Mouse (Mus musculus): ENCODE results near the gene Dysf.

The Dysf gene

DNA sequence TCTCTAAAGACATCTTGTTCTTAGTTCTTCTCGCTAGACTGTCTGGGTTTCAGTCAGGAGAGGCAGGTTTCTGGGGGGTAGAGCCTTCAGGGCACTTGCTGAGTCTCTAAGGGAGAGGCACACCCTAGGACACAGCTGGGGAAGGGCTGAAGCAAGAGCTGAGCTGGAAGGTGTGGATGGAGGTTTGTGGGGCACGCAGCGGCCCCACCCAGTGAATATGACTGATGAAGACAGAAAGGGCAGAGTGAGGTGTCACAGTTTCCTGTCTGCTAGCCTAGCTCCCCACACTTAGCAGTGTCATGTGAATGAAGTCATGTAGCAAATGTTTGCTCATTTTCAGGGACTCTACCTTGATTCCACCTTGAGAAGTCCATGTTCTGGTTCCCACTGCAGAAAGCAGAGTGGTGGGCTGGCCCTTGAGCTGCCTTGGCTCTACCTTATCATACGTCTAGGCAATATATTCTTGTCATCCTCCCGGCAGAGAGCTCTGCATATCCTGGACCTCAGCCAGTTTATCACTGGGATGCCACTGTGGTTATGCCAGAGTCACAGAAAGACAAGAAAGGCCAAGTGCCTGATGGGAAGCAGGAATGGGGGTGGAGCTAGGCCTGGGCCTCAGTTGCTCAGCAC, 170.5 kb downstream of the Dysf start:
- DNase-seq: no peak

DNA sequence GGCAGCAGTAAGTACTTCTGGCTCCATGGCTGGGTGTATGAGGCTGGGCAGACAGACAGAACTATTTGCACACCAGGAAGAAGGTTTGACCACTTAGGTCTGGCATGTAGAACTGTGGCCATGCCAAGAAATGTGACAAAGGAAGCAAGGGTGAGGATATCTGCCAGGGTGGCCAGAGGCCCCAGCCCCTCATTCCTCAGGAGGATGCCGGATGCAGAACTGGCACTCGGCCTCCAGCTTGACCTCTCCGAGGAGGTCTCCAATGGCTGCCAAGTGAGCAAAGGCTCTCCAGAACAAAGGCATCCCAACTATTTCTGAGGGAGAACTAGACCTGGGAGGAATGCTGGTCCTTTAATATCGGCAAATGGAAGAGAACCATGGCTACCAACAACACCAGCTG, 173.1 kb downstream of the Dysf start:
- DNase-seq: no peak

DNA sequence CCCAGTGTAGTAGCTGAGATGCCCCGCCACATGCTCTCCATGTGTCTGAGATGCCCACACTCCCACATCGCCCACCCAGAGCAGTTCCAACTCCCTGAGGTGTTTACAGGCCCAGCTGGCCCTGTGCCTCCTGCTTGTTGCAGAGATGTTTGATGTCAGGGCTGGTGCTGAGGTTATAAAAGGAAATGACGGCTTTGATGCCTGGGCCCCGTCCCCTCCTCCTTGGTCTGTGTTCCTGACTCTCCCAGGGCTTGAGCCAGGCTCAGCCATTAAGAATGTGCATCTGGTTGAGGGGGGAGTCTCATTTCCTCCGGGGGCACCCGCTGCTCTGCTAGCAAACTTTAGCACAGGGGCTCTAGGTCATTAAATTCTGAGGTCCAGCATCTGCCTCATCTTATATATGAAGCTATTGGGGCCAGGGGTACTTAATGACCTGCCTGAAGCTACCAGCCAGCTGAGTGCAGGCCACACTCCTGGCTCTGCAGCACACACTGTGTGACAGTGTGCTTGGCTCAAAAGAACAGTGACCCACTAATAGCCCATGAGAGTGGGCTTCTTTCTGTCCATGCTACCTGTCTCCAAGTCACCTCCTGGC, 183.4 kb downstream of the Dysf start:
- no peak for DNase-seq

DNA sequence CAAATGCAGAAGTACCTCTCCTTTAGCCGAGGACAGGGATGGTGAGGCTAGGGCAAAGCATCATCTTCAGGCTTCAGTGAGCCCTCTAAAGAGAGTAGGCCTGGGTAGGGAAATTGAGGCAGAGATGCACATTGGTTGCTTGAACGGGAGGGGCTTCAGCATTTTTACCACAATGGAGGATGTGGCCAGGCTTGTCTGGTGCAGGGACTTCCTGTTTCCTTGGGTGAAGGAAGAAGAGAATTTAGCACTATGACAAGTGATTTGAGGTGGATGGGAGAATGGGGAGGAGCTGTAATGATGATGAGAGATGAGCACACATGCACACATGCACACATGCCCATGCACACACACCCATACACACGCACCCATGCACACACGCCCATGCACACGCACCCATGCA, 188.1 kb downstream of the Dysf start:
- no peak for DNase-seq

DNA sequence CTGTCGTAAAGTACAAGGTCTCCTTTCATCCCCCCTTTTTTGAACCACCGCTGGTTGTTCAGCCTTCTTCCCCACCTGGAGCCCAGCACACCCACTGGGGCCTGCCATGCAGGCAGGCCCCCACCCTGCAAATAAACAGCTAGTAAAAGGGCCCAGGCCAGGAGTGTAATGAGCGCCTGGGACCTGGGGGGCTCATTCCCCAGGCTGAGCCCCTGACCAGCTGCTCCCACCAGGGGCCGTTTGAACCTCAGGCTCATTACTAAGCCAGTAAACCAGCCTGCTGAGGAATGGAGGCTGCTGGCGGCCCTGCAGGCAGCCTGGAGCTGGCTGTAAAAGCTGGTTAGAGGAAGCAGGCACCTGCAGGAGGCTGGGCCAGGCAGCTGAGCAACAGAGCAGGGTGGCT, 189.4 kb downstream of the Dysf start:
- no peak for DNase-seq

DNA sequence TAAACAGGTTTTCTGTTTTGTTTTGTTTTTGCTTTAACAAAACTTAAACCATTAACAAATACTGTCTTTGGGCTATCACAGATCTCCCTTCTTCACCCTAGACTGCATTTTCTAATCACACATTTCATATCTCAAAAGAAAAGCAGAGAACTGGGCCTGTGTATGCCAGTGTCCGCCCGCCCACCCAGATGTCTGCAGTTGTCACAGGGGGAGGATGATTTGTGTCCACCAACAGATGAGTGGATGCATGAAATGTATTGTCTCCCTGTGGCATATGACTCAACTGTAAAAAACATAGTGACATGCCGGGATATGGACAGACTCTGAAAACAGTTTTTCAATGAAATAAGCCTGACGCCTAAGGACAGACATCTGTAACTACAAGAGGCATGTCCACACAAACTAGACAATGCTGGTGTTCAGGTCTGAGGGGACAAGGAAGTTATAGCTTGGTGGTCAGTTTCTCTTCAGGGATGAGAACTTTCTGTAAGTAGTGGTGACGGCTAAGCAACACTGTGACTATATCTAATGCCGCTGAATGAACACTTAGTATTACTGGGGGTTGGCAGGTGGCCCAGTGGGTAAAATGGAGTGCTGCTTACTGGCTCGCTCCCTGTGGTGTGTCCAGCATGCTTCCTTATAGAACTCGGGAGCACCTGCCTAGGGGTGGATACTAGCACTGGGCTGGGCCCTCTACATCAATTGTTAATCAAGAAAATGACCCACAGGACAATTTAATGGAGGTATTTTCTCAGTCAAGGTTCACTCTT, 193.5 kb downstream of the Dysf start:
- DNase-seq: no peak

DNA sequence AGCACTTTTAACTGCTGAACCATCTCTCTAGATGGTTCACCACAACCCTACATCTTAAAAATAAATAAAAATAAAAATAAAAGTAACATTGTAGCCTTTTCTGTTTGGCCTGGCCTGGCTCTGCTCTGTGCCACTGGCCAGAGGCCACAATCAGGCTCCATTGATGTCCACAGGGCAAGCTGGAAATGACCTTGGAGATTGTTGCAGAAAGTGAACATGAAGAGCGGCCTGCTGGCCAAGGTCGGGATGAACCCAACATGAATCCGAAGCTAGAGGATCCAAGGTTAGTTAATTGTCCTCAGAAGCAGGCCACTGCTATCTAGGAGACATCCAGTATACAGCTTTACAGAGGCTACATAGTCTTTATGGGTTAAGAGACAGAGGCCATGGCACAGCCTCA, 197.2 kb downstream of the Dysf start:
- no peak for DNase-seq

DNA sequence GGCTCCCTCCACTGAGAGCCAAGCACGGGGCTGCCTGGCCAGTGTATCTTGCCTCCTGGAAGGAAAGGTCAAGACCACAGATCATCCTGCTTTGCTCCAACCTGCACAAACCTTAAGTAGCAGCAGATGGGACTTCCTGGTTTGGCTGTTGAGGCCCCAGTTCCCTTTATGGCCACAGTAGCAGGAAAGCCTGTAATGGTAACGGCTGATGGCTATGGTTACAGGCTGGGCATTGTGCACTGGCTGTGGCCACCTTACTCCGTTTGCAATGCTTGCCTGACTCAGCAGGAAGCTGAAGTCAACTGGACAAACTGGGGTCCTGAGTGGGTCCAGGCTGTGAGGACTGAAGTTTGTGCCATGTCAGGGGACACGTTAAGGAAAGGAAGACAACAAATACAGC, 200.2 kb downstream of the Dysf start:
- no peak for DNase-seq

DNA sequence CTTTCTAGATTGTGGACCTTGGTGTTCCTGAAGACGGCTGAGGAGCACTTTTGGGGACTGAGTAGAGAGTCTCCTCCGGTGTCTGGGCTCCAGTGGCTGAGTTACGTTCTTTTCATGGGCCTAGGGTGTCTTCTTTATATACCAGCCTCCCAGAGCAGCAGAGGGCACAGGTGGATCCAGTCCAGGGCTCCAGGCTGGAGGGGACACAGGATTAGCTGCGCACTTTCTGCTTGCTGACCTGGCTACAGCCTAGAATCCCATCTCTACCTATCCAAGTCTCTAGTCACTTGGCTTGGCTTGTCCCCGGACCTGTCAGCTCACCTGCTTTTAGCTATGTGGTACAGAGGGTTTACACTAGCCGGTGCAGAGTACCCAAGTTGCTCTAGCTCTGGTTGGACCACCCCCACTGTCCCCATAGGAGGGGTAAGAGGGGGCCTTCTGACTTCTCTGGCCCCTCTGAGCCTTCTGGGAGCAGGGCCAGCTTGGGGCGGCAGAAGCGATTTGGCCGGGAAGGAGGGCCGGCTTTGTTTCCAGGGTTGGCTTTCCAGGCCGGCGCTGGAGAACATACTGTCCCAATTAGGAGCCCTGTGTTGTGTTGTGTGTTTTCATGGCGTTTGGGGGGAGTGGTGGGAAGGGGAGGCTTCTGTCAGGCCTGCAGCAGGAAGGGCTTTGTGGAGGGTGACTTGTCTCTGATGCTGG, 201.5 kb downstream of the Dysf start:
- DNase-seq: peak; percentile 28

DNA sequence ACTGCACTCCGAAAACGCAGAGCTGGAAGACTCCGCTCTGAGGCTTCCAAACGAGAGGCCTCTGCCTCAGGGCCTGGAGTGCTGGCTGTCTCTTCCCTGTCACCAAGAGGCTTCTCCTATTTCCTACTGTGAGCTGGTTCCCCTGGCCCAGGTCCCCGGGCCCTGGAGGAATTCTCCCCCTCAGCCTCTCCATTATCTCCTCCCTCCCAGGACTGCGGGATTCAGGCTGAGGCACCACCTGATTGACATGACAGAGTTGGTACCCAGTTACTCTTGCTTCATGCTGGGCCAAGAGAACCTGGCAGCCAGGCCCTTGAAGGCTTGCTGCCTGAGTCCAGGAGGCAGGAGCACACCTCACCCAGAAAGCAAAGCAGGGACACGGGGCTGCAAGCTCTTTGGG, 203.1 kb downstream of the Dysf start:
- no peak for DNase-seq

DNA sequence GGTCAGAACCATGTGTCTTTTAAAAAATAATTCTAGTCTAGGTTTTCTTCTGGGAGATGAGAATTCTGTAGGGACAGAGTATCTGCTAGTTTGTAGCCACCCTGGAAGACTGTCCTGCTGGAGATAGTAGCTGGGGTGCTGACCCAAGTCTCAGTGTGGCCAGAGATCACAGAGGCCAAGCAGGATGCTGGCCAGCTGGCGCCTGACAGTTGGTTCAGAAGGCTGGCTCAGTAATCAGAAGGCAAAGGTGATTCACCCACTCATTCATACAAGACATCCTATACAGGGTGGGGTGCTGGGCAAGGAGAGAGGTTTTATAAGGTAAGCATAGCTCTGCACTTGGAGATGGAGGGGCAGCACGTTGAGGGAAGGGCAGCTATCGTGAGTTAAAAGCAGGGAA, 204.7 kb downstream of the Dysf start:
- no peak for DNase-seq

DNA sequence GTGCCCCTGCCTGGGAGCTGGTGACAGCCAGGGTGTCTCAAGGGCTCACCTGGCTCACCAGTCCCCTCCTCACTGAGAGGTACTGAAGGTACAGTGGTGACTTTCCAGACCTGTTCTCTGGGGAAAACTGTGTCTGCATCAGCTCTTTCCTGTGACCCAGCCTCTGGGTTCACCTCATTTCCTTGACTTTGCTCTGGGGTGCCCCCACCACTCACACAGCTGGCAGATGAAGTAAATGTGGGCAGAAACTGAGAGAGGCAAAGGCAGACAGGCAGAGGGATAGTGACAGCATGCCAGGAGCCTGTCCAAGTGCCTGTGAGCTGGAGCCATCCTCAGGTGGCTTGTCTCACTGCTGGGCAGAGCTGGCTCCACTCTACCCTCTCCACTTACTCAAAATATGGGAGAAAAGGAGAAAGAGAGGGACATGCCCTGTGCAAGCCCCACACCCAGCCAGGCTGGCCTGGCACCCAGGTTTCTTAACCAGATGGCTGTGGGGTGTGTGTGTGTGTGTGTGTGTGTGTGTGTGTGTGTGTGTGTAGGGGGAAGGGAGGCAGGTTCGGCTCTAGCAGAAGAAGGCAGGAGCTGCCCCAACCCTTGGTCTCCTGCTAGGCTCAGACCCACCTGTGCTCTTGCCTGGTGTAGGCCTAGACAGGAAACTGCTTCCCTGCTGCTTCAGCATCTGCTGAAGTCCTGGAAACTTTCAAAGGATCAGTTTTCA, 209.0 kb downstream of the Dysf start:
- no peak for DNase-seq

DNA sequence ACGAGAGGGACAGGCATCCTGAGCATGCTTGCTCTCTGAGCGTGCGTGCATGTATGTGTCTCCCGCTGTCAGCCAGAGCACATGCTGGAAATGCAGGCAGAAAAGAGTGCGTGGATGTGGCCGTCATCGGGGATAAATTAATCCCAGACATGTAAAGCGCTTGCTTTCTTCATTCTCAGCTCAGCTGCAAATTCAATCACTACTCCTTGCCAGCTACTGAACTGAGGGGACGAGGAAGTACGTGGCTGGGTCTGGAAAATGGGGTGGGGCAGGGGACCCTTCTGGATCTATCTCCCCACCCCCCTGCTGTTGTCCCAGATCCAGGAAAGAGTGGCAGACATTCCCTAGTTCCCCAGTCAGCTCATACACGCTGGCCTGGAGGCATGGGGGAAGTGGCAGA, 210.7 kb downstream of the Dysf start:
- DNase-seq: no peak

DNA sequence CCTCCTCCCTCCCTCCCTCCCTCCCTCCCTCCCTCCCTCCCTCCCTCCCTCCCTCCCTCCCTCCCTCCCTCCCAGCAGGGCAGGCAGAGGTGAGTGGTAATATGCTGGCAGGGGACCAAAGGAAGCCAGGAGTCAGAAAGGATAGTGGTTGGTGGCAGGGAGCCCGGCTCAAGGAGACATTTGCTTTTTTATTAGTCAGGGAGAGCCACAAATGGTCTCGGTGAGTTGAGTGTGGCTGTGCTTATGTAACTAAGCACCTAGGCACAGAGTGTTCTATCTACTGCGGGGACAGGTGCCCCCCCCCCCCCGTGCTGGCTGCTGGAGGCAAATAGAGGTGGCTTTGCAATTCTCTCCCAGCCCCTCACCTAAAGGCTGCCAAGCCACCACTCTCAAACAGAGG, 216.5 kb downstream of the Dysf start:
- no peak for DNase-seq

DNA sequence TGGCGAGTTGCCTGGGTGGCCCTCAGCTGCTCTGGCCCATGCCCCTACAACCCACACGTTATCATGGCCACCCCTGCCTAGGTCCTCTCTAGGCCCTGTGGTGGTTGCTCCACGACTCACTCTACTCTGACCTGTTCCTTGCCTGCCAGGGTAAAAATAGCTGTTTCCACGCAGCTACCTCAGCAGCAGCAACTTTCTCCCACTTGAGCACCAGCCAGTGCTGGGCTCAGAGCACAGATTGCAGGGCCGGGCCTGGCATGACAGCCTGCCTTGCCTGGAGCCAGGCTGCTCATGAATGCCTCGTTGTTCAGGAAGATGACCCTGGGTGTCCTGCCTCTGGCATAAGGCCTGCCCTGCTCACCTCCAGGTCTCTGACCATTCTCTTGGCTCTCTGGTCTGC, 217.2 kb downstream of the Dysf start:
- no peak for DNase-seq

DNA sequence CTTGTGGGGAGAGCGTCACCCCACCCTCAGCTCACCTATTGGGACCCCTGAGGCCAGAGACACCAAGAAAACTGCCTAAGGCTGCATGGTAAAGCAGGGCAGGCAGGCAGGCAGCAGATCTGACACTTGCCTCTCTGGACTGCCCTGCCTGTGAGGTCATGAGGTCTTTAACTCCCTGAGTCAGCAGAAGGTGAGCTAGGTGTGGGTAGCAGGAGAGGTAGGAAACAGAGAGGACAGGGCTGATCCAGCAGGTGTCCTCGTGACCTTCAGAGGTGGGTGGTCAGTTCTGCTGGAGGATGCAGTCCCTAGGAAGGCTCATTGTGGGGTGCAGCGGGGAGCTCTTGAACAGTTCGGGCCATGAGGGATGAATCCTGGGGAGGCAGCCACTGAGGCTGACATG, 219.8 kb downstream of the Dysf start:
- DNase-seq: no peak

DNA sequence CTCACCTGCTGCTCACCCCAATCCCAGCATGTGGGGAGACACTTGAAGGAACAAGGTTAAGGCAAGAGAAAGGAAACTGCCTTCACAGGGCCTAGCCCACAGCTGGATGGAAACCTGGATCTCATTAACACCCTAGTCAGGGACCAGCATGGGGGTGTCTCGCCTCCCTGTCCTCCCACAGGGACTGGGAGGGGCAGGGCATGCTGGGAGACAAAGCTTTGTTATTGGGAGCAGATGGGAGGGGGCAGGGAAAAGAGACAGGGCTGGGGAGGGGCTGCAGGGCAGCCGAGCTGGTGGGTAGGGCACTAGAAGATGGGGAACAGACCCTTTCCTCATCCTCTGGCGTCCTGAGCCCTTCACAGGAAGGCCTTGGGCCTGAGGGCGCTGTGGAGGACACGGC, 220.4 kb downstream of the Dysf start:
- no peak for DNase-seq

DNA sequence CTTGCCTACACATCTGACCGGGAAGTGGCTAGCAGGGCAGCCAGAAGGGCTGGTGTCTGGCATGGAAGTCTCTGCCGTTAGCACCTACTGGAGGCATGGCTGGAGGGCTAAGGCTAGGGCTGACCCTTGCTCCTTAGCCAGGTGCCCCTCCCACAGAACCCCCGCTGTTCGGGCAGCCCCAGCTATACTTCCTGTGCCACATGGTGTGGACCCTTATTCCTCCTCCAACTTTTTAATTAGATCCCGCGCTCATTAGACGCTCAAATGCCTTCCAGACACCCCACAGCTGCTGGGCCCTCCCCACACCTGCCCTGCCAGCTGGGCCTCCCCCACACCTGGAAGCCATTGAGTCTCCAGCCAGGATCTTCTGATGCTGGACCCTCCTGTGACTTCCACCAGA, 221.3 kb downstream of the Dysf start:
- DNase-seq: no peak

DNA sequence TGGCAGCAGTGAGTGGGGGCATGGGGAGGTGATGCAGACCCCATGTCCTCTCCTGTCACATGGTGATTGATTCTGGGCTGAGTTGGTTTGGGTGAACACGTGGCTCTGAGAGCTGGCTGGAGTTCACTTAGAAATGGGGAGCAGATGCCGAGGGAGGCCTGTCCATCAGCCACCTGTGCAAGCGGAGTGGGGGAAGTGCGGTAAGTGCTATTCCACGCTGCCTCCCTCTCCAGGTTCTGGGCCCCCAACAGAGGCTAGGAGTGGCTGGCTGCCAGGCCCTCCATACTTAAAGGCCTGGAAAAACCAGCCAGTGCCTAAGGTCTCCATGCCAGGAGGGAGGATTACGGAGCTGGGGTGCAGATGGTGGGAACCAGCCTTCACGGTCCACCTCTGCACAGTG, 222.7 kb downstream of the Dysf start:
- DNase-seq: no peak

DNA sequence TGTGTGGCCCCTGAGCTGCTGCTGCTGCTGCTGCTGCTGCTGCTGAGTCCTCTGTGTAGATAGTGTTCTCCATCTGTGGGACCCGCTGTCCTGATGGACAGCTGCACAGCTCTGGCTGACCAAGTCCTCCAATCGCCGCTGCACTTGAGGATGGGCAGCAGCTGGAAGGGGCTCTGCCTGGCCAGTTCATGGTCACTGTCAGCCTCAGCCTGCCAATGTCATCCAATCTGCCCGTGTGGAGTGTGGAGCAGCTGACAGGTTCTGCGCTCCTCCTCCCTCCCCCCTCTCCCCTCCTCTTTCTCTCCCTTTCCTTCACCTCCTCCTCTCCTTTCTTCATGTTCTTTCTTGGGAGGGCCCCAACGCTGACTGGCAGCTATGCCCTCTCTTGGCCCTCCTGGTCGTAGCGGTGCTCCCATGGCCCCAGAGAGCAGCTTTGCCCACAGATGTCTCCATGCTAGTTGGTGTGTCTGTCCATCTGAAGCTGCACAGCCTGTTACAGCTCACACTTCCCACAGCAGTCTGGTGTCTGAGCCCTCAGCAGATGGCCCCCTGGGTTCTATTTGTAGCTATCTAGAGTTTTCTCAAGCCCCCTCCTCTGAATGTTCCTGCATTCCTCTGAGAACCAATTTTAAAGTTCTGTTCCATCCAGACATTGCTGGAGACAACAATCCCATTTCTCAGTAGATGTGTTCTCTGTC, 223.8 kb downstream of the Dysf start:
- DNase-seq: no peak

DNA sequence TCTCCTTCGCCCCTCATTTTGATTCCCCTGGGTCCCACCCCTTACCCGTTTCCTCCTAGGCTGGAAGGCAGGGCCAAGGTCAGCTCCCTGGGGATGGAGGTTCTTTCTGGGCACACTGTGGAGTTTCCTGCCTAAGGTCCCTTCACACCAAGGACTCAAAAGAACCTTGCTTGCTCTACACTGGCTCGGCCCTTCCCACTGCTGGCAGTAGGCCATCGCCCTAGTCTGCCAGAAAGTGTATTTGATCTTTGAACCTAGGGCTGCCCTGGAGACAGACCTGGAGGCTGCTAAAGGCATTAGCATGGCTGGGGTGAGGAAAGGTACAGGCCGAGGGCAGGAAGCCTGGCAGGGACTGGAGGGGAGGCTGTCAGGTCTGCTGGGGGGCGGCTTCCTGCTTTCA, 225.4 kb downstream of the Dysf start:
- DNase-seq: no peak

DNA sequence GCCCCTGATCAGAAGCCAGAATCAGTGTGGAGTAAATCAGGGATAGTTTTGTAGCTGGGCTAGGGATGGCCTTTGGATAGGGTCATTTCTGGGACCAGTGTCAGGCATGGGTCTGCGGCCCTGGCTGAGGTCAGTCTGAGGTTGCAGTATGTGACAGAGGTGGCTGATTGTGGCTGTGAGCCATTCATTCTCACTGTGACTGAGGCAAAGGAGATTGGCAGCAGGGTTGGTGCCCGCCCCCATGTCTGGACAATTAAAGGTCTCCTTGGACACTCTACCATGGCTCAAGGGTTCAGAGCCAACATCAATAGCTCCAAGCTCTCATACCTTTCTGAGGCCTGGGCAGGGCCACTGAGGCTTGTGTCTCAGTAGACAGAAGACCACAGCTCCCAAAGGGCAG, 227.0 kb downstream of the Dysf start:
- DNase-seq: no peak

DNA sequence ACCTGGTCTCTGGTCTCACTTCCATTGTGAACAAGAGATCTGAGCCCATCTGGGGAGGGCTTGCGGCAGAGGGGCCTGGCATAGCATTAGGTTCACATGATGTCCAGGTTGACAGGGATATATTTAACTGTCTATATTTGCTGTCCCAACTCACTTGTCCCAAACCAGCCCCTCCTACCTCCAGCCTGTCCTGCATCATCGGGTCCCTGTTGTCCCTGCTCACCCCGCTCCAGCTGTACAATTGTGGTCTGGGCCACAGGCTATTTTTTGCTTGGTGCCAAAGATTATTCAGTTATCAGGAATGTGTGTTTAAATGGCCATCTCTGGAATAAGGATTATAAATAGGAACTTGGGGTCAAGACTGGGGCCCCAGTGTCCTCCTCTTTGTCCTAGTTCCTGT, 235.0 kb downstream of the Dysf start:
- no peak for DNase-seq

Data from right cerebral cortex, postnatal 4 days (tissue).